Mouse (Mus musculus): ENCODE data around the gene N4bp1.

Gene N4bp1

GRCm38 (mm10) chr8:86762806-86763205 is 122.3 kb downstream of the N4bp1 start:
- DNase-seq (ENCODE audit: low spot score) = no peak

- no peak for DNase-seq (ENCODE audit: low spot score)
Observed at GRCm38 (mm10) chr8:86760746-86761145, 124.3 kb downstream of the N4bp1 start.

- DNase-seq (ENCODE audit: low spot score) = no peak
Observed at GRCm38 (mm10) chr8:86759090-86759491, 126.0 kb downstream of the N4bp1 start.

- no peak for DNase-seq (ENCODE audit: low spot score)
Observed at GRCm38 (mm10) chr8:86758651-86759050, 126.4 kb downstream of the N4bp1 start.

Data from MN1 (cell line).